Mouse (Mus musculus) CD8-positive naive resting alpha-beta T cell, adult 57 days (primary cell): ENCODE results near the gene B230118H07Rik. TPM values are rescaled to one million over a fixed set of nuclear protein-coding genes. Genes with fewer than 3 reads are reported as not detected.

Experiments
- total RNA-seq: library from RNA; stranded (reverse); gene quantifications from one replicate; pipeline ENCODE4 v1.2.4, GENCODE M21; 2023

The B230118H07Rik gene
- 1.8 TPM for total RNA-seq

GRCm38 (mm10) chr2:101649114-101649671 is at the start of gene B230118H07Rik, which contains the start of gene Rag1:
TSS of gene B230118H07Rik (minus strand) at chr2:101649532.
TSS of gene Rag1 (minus strand) at chr2:101649501.

GRCm38 (mm10) chr2:101678236-101679021 is 29.1 kb upstream of the B230118H07Rik start, which contains the start of gene Traf6:
TSS of gene Traf6 (plus strand) at chr2:101678429.

DNA sequence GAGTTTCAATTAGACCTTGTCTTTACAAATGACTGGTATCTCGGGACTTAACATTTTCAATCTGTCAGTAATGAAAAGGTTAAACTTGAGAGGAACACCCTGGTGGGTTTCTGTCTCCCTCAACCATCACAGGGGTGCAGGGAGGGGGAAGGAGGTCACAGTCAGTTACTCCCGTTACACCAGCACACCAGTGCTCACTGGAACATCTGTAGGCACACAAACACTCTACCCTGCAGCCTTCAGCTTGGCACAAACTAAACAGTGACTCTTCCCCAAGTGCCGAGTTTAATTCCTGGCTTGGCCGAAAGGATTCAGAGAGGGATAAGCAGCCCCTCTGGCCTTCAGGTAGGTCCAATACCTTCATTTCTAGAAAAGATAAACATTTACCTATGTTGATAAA is 24.8 kb downstream of the B230118H07Rik start, which contains the start of gene Rag2:
Gene Rag2, plus strand, starts transcription at position 193 of the 400 bp plus-strand sequence.

Other genes with a start within 250 kb of the B230118H07Rik start
- gene Rag2, start 24.8 kb downstream of the B230118H07Rik start, total RNA-seq: not detected
- gene Rag1, start within 50 bp of the B230118H07Rik start, total RNA-seq: 0.15 TPM
- 51.0 TPM for gene Traf6, start 28.9 kb upstream of the B230118H07Rik start, total RNA-seq
- gene Prr5l, start 233.5 kb upstream of the B230118H07Rik start, total RNA-seq: 2.4 TPM
- 16.3 TPM for gene Commd9, start 236.7 kb upstream of the B230118H07Rik start, total RNA-seq